Mouse (Mus musculus) lung, adult 2 months (tissue): ENCODE results near the gene Gjb4.

ENCODE experiments used
- CTCF ChIP-seq: fragments of 200-500 bp; IDR thresholded peaks from 2 replicates; pipeline ENCODE4 v1.5.1; 2011; ENCODE audit warnings: mild to moderate bottlenecking, low read length, control low read depth; ENCODE audit not compliant: insufficient read depth
- POLR2A ChIP-seq: fragments of 200-500 bp; IDR thresholded peaks from 2 replicates; pipeline ENCODE4 v1.6.1; 2011; ENCODE audit warnings: low read depth, mild to moderate bottlenecking, control low read depth, low read length, borderline replicate concordance; ENCODE audit errors: extremely low read depth

DNA sequence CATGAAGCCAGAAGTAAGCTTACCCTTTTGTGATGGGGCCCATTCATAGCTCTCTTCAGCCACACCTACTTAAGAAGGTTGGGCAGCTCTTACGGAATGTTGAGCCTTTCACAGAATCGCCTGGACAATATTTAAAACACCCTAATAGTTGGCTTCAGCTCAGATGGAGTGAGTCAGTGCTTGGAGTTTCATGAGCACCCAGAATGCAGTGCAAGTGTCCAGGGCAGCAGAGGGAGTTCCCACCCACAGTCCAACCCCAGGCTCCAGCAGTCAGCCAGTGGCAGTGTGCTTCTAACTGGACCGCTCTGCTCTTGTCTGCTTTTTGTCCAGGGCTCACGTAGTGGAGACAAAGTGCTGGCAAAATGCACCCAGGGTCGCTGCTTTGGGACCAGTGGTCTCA is 17.7 kb upstream of the Gjb4 start:
- TF ChIP-seq POLR2A (no peak), CTCF (no peak)
